Mouse (Mus musculus): Measurements from ENCODE around the gene Olfr600.

DNA sequence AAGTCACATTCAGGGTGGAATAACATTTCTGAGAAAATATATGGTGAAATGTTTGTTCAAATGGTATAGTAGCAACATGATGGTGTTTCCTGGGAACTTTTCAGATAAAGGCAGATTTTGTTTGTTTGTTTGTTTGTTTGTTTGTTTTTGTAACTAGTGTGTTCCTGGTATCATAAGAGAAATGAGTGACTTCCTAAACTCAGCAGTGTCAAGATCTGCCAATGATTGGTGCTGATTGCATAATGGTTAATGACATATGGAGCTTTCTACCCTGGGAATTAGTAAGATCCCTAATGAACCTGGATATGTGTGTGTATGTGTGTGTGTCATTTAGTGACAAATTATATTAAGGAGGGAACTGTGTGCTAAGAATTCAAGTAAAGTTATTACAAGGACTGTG lies 26.2 kb downstream of the Olfr600 start, which contains the start of gene Olfr598:
- TF ChIP-seq POLR2A (IDR thresholded peaks at IDR 0.05; ENCODE audit: low read depth, low read length) (no peak), CTCF (IDR thresholded peaks at IDR 0.05; ENCODE audit: extremely low read depth, insufficient read length, insufficient replicate concordance, low read depth, low read length) (no peak)

Measured in small intestine, adult 2 months (tissue).